Mouse (Mus musculus): ENCODE measurements around the gene Hadh. TPM values are rescaled to one million over a fixed set of nuclear protein-coding genes. Genes with fewer than 3 reads are reported as not detected.

The Hadh gene
- polyA plus RNA-seq, 1 experiment from 2014 or later: 172 TPM

DNA sequence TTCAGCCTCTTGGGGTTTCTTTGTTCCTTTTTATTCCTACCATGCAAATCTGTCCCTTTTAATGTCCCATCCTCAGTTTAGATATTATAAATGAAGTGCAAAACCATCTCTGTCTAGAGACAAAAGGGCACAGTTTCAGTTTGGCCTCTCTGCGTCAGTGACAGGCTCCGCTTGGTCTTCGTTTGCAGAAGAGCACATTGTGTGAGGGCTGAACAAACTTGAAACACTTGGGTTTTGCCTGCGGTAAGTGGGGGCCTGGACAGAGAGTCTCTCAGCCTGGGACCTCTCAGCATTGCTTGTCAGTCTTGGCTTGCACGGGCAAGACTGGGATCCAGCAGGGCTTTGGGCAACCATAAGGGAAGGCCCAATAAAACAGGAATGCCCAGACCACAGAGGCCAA is 85.7 kb downstream of the Hadh start:
- Histone ChIP-seq H3K4me3 (ENCODE audit: low read depth, low read length) (no peak overlapping the region), H3K4me1 (replicated peaks; ENCODE audit: control insufficient read depth, insufficient read depth) (no peaks in the 10 kb centered on the region), H3K36me3 (ENCODE audit: control insufficient read depth, insufficient read depth, low read length) (no peaks in the 10 kb centered on the region), H3K4me2 (replicated peaks; ENCODE audit: low read depth) (no peak overlapping the region), H3K27ac (replicated peaks) (no peak overlapping the region), H3K27me3 (ENCODE audit: control insufficient read depth, insufficient read depth, low read length) (no peaks in the 10 kb centered on the region), H3K9ac (ENCODE audit: low read length) (no peak overlapping the region), H3K9me3 (ENCODE audit: control insufficient read depth, low read length) (no peaks in the 10 kb centered on the region)
- TF ChIP-seq EP300 (optimal IDR thresholded peaks at IDR 0.05): no peak
- TF ChIP-seq CTCF (IDR thresholded peaks at IDR 0.05; ENCODE audit: low read depth): no peak
- 71% methylated on average over 5 of the region's 5 CpGs for WGBS
- DNase-seq (ENCODE audit: low spot score) (no peak), ATAC-seq (ENCODE audit: low FRiP score, low TSS enrichment) (no peak)

Other genes starting within 250 kb of the Hadh start
- gene Lef1, start 161.6 kb downstream of the Hadh start, polyA plus RNA-seq (2015; fragmentation: Nextera tagmentation; extraction: Ambion mirVana): 0.50 and 0.74 TPM in 2 replicates
- 1.8 and 1.9 TPM in 2 replicates for gene Cyp2u1, start 31.1 kb upstream of the Hadh start, polyA plus RNA-seq (2015; fragmentation: Nextera tagmentation; extraction: Ambion mirVana)
- gene Sgms2, start 219.3 kb upstream of the Hadh start, polyA plus RNA-seq (2015; fragmentation: Nextera tagmentation; extraction: Ambion mirVana): 9.1 and 10.8 TPM in 2 replicates